Mouse (Mus musculus) spleen, postnatal 14 days (tissue): ENCODE data around the gene Serpine1.
A peak's percentile ranks its signal among the peaks of the same experiment; 100 is the strongest.

Source experiments
- DNase-seq, 2 experiments: peaks; one replicate each; pipeline ENCODE4 v3.0.0; 2021 to 2022; ENCODE audit warnings: low spot score in 2 of 2

Serpine1 gene

DNA sequence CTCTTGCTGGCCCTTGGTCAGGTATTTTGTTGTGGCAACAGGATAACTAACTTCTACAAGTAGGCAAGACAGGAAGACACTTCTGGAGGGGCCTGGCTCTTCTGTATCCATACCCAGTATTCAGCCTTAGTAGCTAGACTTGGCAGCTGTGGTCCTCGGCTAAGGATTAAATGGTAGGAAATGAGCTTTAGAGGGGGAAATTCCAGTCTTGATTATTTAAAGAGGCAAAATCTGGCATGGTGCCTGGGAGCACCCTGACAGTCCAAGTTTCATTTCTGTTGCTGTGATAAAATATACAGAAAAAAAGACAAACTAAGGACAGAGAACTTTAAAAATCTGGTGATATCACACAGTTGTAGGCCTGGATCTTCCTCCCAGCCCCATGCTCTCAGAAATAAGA lies 24.0 kb upstream of the Serpine1 start:
- no peak for DNase-seq

- no peak for DNase-seq
Observed at GRCm38 (mm10) chr5:137095135-137095534, 23.1 kb upstream of the Serpine1 start.

DNA sequence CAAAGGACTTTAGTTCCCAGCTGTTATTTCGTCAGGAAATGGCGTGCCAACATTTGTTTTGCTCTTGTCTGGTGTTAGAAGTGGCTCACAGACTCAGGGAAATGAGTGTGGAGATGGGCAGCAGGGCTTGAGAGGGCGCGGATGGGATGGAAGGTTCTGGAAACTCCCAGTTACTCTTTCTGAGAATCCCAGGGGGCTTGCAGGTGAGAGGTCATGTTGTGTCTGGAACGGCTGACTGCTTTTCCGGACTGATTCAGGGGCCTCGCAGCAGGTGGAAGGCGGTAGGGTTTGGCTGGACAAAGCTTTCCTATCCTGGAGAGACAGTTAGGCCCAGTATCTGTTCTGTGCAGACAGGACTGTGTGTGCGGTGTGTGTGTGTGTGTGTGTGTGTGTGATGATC lies 21.7 kb upstream of the Serpine1 start:
- no peak for DNase-seq

DNA sequence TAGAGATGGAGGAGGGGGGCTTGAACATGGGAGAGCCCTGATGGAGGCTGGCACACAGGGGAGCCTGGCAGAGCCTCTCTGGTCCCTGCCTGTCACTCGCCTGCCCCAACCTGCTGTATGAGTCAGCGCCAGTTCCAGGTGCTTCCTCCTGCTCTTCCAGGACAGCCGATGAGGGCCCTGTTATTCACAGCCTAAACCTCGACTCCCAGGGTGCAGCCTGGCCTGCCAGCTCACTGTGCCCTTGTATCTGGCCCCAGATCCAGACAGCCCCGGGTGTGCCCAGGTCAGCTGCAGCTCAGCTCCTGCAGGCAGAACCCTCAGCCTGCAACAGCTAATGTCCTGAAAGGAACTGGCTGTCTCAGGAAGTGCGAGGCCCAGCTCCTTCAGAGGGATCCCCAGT lies 19.5 kb upstream of the Serpine1 start:
- no peak for DNase-seq

DNA sequence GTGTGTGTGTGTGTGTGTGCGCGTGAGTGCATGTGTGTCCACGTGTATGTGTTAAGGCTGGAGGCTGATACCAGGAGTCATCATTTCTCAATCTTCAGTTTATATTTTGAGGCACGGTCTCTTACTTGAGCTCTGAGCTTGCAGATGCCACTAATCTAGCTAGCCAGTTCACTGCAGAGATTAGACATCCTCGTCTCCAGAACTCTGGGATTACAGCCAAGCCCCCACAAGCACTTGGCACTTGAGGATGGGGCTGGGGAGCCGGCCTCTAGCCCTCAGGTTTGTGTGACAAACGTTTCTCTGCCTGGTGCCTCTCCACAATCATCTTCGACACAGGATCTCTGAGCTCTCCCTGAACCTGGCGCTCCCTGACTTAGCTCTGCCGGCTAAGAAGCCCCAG lies 18.8 kb upstream of the Serpine1 start:
- DNase-seq, result no peak

DNA sequence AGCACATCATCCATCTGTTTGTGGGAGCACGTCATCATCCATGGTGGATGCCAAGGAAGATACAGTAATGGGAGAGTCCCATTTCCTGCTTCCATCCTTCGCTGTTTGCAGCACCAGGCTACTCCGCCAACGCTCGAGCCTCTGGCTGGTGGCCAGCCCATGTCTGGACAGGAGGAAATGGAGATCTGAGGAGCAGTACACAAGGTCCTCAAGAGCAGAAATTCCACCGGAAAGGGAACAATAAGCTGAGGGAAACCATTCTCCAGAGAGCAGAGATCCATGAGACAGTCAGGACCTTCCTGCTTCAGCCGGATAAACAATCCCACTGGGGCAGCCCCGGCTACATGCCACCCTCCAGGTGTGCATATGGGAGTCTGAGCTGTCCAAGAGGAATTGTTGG lies 15.3 kb upstream of the Serpine1 start:
- DNase-seq, result no peak

GRCm38 (mm10) chr5:137085731-137086130 lies 13.7 kb upstream of the Serpine1 start:
- no peak for DNase-seq

GRCm38 (mm10) chr5:137085021-137085420 lies 13.0 kb upstream of the Serpine1 start:
- DNase-seq, result no peak

GRCm38 (mm10) chr5:137083051-137083450 lies 11.0 kb upstream of the Serpine1 start:
- no peak for DNase-seq

DNA sequence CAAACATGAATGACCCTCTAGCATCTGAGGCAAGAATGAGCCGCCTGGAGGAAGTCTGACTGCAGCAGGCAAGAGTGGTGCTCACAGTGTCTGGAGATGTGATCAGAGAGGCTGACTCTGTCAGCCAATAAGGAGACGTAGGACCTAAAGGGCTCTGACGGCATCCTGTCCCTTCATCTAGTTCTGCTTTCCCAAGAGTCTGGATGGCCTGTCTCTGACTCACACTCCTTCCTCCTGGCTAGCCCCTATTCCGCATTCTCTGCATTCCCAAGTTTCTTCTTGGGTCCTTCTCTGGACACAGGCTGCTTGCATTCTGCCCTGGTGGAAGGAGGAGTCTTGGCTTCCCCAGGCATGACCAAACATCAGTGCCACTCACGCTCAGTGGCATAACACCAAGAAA lies 7.8 kb upstream of the Serpine1 start:
- no peak for DNase-seq

DNA sequence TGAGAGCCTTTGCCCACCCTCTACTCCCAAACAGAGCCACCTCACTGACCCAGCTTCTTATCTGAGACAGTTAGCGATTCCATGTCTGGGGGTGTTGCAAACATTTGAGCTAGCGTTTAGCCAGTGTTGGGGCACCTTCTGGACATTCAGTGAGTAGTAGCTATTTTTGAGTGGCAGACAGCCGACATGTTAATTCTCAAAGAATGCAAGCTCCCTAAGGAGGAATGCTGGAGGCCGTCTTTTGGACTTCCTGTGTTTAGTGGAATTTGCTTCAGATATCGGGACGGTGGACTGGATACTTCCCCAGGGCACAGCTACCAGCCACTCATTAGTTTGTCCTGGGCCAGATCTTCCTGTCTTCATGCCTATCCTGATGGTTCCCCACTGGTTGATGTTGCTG lies 6.5 kb upstream of the Serpine1 start:
- no peak for DNase-seq

DNA sequence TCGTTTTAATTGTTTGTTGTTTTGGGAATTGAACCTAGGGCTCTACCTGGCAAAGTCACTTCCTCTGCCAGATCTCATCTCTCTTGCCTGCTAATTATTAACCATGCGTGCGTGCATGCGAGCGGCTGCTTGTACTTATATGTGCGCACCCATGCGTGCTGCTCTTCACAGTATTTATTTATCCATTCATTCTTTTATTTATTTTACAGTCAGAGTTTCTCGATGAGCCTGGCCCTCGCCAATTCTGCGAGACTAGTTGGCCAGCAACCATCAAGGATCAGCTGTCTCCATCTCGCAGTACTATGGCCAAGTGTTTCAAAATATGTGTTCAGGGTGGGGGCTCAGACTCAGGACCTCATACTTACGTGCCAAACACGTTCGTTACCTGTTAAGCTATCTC lies 6.0 kb upstream of the Serpine1 start:
- no peak for DNase-seq

DNA sequence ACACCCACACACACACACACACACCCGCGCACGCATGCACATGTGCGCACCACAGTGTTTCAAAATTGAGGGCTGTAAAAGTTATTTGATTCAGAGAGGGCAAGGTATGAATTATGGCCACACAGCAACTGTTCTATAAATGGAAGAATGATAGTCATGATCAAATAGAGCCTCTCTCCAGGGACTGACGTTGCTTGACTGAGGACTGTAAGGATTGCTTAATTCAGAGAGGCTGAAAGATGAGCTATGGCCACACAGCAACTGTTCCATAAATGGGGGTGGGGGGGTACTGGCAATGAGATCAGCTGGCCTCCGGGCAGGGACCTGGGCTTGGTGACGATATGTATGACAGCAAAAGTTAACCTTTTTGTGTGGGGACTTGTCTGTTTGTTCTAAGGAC lies 5.1 kb upstream of the Serpine1 start:
- no peak for DNase-seq

DNA sequence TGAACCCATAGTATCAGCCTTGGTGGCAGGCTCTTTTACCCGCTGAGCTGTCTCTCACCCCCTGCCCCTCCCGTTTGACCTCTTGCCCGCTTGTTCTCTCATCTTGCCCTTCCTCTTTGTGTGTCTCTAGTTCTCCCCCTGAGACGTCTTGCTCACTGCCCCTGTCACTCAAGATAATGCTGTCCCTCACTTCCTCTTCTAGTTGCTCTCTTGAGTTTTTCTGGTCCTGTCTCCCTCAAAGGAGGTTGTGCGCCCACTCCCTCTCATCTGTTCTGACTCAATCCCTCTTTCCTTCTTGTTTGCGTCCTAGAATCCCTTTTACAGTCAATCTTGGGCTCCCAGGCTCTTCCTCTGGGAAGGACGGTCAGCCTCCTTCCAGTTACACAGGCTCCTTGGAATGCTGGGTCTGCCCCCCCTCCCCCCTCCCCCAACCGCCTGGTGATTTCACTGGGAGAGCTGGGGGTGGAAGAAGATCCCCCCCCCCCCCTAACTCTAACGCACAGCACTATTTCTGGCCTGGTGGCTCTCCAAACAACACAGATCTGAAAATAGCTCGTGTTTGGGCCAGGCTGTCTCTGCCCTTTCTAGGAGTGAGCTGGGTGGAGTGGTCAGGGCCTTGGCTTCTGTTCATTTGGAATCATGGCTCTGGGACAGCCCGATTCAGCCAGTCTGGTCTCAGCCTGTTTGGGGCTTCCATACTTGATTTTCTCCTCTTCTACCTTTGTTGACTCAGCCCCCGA lies 4.3 kb upstream of the Serpine1 start:
- DNase-seq, result peak in 1 of 2 experiments; percentile 11

GRCm38 (mm10) chr5:137075726-137076125 lies 3.7 kb upstream of the Serpine1 start:
- no peak for DNase-seq

DNA sequence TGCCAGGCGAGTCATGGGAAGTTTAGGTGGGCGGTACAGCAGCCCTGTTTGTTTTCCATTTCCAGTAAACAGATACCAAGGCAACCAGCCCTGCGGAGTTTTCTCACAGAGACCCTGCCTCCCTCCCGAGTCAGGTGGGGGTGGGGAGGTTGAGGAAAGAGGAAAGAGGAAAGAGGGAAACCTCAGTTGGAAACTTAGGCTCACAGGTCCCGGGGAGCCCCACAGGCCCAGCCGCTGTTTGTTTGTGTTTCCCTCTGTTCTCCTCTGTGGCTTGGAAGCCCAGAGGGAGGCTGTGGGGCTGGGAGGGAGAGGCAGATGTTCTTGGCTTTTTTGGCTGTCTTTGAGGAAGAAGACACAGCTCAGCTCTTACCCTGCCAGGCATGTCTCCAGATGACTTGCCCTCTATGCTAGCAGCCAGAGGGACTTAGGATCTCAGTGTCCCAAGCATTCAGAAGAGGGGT lies 2.2 kb upstream of the Serpine1 start:
- DNase-seq, result no peak

- no peak for DNase-seq
Observed at GRCm38 (mm10) chr5:137073141-137073540, 1.1 kb upstream of the Serpine1 start.

DNA sequence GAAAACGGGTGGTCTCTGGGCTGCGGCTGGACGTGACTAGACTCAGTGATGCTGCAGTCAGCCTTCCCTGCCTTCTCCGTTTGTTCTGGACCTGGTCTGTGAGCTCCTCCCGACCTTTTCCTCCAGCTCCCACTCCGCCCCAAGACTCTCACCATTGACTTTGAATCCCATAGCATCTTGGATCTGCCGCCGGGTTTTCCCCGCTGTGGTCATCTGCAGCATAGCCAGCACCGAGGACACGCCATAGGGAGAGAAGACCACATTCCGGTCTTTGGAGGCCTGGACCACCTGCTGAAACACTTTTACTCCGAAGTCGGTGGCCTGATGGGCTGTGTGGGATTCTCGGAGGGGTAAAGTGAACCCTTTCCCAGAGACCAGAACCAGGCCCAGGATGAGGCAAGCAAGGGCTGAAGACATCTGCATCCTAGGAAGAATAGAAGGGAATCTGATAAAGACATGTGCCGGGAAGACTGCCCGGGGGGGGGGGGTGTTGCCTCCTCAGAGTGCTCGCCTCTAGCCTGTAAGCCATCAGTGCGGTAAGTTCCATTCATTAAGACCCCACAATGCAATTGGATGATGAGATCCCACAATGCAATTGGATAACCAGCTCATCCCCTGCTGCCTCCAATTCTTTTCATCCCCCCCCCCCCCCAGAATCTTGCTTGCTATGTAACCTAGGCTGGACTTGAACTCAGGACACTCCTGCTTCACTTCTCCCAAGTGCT lies 1.0 kb downstream of the Serpine1 start:
- no peak for DNase-seq

DNA sequence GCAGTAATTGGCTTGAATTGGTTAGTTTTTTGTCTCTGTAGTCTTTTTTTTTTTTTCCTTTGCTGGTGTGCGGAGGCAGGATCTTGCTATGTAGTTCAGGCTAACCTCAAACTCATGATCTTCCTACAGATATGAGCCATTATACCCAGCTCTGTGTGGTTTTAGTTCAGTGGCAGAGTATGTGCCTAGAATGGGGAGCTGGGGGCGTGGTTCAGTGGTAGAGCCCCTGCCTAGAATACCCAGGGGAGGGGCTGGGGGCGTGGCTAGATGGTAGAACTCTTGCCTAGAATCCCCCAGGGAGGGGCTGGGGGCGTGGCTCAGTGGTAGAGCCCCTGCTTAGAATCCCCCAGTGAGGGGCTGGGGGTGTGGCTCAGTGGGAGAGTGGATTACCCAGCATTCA lies 3.4 kb downstream of the Serpine1 start:
- no peak for DNase-seq

DNA sequence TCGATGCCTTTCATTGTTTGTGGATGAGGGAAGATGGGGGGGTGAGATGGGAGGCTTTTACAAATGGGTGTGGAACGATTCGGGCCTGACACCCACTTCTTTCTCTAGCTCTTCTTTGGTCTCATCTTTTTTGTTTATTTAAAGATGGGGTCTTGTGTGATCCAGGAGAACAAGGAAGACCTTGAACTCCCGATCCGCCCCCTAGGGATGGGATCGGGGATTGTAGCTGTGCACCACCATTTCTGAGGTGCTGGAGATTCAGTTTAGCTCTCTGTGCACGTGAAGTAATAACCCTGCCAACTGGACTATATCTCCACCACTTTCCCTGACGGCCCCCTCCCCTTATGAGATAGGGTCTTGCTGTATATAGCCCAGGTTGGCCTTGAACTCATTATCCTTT lies 6.1 kb downstream of the Serpine1 start:
- no peak for DNase-seq

DNA sequence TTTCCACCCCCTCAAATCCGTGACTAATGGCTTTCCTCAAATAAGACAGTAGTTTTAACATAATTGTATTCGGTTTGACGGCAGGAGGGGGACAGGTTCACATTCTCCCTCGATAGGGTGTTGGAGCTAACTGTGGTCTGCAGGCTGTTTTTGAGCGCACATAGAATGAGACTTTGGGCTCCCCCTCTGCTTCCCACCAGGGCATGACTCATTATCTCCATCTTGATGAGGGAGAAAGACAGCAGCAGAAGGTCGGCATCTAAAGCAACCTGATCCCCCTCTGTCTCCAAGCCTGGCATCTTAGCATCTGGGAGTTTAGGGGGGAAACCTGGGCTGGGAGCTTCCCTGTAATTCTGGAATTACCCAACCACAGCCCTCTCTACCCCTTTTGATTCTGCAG lies 6.6 kb downstream of the Serpine1 start:
- no peak for DNase-seq

GRCm38 (mm10) chr5:137062601-137063000 lies 9.5 kb downstream of the Serpine1 start:
- no peak for DNase-seq

DNA sequence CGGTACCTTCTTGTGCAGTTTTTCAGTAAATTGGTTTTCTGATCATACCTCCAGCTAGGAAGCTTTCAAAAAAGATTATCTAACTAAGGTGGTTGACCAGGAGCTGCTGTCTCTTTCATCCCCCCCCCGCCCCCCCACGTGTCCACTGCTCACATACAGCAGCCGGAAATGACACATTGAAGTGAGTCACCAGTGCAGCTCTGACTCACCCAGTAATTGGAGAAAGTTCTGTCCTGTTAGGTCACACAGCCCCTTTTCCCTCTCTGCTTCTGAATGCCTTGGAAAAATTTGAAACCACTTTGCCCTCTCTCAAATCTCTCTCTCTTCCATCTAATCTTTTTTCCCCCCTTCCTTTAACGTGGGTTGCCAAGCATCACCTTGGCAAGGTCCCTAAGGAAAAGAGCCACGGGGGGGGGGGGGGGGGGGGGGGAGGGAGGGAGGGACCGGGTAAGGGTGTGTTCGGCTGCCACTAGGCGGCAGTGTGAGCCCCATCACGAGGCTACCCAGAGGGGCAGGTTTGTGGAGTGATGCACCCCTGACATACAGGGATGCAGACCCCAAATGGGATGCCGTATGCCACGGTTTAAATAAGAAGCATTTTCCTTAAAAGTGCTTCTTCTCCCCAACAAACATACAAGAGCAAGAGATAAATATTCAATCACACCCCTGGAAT lies 10.1 kb downstream of the Serpine1 start:
- DNase-seq, result peak in 1 of 2 experiments; percentile 27
